Mouse (Mus musculus): ENCODE data around the gene Amz1.

Gene Amz1

GRCm38 (mm10) chr5:140722121-140722520 lies 1.8 kb upstream of the Amz1 start:
- in situ Hi-C loops (cut with MboI, MseI), result no loop called here

DNA sequence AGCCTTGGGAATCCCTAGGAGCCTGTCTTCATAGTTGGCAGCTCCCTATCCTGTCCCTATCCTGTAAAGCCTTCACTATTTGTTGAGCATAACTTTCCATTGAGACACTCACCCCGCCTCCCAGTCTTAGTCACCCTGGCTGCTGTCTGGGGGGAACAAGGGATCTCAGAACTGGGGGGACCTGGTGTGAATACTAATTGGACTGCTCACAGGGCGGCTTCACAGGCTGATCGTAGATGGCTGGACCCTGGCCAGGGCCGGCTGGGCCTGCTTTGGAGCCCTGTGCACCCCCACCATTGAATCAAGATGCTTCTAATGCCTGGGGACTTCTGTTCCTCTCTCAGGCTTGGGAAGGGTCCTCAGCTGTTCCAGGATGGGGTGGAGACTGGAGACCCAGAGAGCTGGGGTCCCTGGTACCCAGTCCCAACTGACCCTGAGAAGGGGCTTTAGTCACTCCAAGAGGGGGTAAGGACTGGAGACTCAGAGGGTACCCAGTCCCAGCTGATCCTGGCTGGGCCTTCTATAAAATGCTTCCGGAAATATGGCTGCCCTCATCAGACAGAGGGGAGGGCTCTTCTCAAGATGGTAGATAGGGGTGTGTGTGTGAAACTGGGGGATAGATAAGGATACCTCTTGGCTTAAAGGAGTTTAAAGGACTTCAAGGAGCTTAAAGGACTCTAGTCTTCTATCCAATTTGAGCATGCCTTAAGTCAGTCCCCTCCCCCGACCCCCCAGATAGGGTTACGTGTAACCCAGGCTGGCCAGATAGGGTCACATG lies 2.3 kb downstream of the Amz1 start:
- in situ Hi-C loops (cut with MboI, MseI), result no loop called here

GRCm38 (mm10) chr5:140726946-140727740 lies 3.2 kb downstream of the Amz1 start:
- in situ Hi-C loops (cut with MboI, MseI), result no loop called here

DNA sequence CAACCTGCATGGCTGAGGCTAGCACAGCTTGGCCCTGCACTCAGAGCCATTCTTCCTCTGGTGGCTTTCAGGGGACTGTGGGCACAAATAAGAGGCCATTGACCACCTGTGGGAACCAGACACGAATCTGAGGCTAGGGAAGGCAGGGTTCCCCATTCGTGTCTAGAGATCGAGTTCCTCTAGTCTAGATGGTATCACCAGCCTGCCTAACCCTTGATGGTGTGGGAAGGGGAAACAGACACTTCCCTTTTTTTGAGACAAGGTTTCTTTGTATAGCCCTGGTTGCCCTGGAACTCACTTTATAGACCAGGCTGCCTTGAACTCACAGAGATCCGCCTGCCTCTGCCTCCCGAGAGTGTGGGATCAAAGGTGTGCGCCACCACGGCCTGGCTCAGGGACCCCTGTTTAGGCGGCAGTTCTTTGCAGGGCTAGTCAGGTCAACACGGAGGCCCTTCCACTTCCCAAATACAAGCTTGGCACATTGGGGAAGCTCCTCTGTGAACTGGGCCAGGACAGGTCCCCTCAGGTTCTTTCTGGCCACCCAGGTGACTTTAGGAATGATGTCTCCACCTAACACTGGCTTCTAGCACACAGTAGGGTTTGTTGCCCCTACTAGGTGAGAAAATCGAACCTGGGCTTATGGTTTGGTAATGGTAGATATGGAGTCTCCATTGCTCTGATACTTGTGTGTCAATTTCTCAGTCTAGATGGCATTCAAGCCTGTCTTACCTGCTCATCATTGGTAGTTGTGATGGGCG lies 7.3 kb downstream of the Amz1 start:
- in situ Hi-C loops (cut with MboI, MseI), result no loop called here

GRCm38 (mm10) chr5:140732195-140732594 lies 8.3 kb downstream of the Amz1 start:
- in situ Hi-C loops (cut with MboI, MseI), result no loop called here

DNA sequence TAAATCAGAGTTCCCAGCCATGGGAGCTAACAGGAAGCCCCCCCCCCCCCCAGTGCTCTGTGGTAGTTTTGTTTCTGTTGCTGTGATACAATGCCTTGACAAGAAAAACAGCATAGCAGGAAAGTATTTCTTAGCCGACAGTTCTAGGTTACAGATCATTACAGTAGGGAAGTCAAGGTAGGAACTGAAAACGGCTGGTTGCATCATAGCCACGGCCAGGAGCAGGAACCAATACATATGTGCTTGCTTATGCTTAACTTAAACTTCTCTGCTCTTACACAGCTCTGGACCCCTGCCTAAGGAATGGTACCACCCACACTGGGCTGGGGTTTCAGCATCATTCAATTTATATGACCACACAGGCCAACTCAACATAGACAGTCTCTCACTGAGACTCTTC lies 9.4 kb downstream of the Amz1 start:
- in situ Hi-C loops (cut with MboI, MseI), result no loop called here

GRCm38 (mm10) chr5:140735297-140735696 lies 11.4 kb downstream of the Amz1 start:
- in situ Hi-C loops (cut with MboI, MseI), result no loop called here

GRCm38 (mm10) chr5:140736166-140736565 lies 12.2 kb downstream of the Amz1 start:
- in situ Hi-C loops (cut with MboI, MseI), result no loop called here

DNA sequence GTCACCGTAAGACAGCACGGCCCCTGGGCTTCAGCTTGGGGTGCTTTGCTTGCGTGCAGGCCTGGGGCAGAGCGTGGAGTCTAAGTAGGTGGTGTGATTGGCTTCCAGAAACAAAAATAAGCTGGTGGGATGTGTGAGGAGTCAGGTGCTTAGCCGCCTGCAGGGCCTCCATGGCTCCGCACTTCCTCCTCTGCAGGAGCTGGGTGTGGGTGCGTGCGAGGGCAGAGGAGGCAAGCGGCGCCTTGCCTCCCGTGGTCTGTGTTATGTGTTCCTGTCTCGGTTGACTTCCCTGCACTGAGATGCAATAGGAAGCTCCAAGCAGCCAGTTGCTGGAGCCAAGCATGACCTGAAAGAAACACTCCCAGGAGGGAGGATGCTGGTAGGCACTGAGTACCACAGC lies 15.9 kb downstream of the Amz1 start:
- in situ Hi-C loops (cut with MboI, MseI), result no loop called here

DNA sequence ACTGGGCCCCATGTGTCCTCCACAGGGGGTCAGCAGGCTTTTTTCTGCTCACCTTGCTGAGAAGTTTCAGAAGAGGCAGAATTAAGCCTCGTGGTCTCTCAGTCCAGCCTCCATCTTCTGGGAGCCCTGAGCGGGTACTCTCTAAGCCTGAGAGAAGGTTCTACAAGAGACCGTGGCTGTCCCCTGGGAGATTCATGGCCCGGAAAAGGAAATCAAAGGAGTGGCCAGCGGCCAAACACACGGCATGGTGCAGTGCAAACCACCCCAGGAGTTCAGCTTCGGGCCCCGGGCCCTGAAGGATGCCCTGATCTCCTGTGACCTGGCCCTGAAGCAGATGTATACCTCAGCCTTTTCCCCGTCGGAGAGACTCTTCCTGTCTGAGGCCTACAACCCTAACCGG lies 17.1 kb downstream of the Amz1 start:
- in situ Hi-C loops (cut with MboI, MseI), result no loop called here

GRCm38 (mm10) chr5:140741877-140742276 lies 17.9 kb downstream of the Amz1 start:
- in situ Hi-C loops (cut with MboI, MseI), result no loop called here

GRCm38 (mm10) chr5:140743706-140744131 lies 19.8 kb downstream of the Amz1 start:
- in situ Hi-C loops (cut with MboI, MseI), result no loop called here

DNA sequence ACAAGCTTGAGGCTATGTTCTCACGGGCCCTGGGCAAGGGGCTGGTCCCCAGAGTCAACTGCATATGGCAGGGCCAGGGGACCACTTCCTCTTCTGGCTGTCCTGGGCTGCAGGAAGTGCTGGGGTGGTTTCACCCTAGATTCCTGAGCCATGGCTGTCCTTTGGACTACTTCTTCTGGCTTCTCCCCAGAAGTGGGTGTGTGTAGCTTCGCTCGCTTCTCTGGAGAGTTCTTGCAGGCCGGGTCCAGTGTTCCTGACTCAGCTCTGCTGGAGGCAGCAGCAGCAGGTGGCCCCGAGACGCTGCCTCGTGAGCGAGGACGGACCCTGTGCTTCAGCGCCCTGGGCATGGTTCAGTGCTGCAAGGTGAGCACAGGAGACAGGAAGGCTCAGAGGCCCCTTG lies 24.5 kb downstream of the Amz1 start:
- in situ Hi-C loops (cut with MboI, MseI), result loop anchor here (5.0 kb wide), 2 partner anchors 41 to 201 kb away; partner anchors contain the start of gene Brat1

GRCm38 (mm10) chr5:140749062-140749875 lies 25.3 kb downstream of the Amz1 start:
- in situ Hi-C loops (cut with MboI, MseI), result loop anchor here (5.0 kb wide), 2 partner anchors 42 to 202 kb away; partner anchors contain the start of gene Brat1

- in situ Hi-C loops (cut with MboI, MseI), result no loop called here
Observed at GRCm38 (mm10) chr5:140750925-140751324, 27.0 kb downstream of the Amz1 start.

GRCm38 (mm10) chr5:140752041-140752440 lies 28.1 kb downstream of the Amz1 start:
- in situ Hi-C loops (cut with MboI, MseI), result no loop called here

GRCm38 (mm10) chr5:140752639-140753038 lies 28.7 kb downstream of the Amz1 start:
- in situ Hi-C loops (cut with MboI, MseI), result no loop called here

- in situ Hi-C loops (cut with MboI, MseI), result no loop called here
Observed at GRCm38 (mm10) chr5:140753223-140753622, 29.3 kb downstream of the Amz1 start.

DNA sequence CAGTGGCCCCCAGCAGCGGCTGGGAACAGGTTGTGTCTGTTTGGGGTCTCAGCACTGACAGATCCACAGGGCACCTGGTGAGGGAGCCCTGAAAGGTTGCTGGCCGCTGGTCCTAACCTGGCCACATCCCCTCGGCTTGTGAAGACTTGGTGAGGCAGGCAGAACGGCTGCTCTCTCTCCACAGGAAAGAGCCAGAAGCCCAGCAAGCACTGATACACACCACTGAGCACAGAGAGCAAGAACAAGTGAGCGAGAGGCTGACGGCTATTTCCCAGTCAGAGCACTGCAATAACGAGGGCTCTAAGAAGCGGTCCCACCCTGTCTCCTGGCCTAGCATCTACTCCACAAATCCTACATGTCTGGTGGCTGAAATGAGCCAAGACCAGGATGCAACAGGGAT lies 34.9 kb downstream of the Amz1 start:
- in situ Hi-C loops (cut with MboI, MseI), result no loop called here

DNA sequence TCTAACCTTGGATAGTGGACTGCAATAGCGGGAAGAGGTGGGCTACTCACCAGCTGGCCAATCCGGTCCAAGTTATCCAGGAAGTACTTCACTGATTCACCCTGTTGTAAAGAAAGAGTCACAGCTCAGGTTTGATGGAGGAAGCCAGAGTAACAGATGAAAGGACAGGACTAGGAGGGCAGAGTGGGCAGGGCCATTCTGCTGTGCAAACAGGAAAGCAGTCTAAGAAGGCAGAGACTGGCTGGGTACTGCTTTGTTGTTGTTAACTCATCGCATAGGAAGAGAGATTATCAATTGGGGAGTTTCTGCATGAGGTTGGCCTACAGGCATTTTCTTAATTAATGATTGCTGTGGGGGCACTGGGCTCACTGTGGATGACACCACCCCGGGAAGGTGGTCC lies 38.6 kb downstream of the Amz1 start:
- in situ Hi-C loops (cut with MboI, MseI), result no loop called here

- in situ Hi-C loops (cut with MboI, MseI), result no loop called here
Observed at GRCm38 (mm10) chr5:140764921-140765613, 41.1 kb downstream of the Amz1 start.

All from T-helper 2 cell (primary cell).